Mouse (Mus musculus) liver, embryonic 15.5 days (tissue): ENCODE measurements around the gene Ssx2ip. TPM values are rescaled to one million over a fixed set of nuclear protein-coding genes. Genes with fewer than 3 reads are reported as not detected.

ENCODE experiments used
- ATAC-seq: fragments of 200-750 bp; cut with Nextera tagmentation; 2 replicates; pipeline ENCODE4 v1.8.0; 2017; ENCODE audit warnings: moderate number of reproducible peaks, mild to moderate bottlenecking, moderate library complexity; ENCODE audit not compliant: insufficient read depth
- H3K27ac ChIP-seq: fragments of 300-500 bp; sonication (generic); replicated peaks from 2 replicates; pipeline ENCODE4 v1.5.1; 2015; ENCODE audit warnings: mild to moderate bottlenecking, inconsistent platforms
- H3K27me3 ChIP-seq: fragments of 300-500 bp; sonication (generic); 2 replicates; pipeline ENCODE4 v1.6.1; 2015; ENCODE audit warnings: mild to moderate bottlenecking, inconsistent platforms
- H3K36me3 ChIP-seq: fragments of 300-500 bp; sonication (generic); replicated peaks from 2 replicates; pipeline ENCODE4 v1.6.1; 2015; ENCODE audit warnings: moderate library complexity, mild to moderate bottlenecking, inconsistent platforms
- H3K4me1 ChIP-seq: fragments of 300-500 bp; sonication (generic); replicated peaks from 2 replicates; pipeline ENCODE4 v1.6.1; 2015; ENCODE audit warnings: inconsistent platforms
- H3K4me2 ChIP-seq: fragments of 300-500 bp; sonication (generic); 2 replicates; pipeline ENCODE4 v1.6.1; 2015; ENCODE audit warnings: moderate library complexity, mild to moderate bottlenecking, inconsistent platforms
- H3K4me3 ChIP-seq: fragments of 300-500 bp; sonication (generic); replicated peaks from 2 replicates; pipeline ENCODE4 v1.5.1; 2015; ENCODE audit warnings: mild to moderate bottlenecking, inconsistent platforms
- H3K9ac ChIP-seq: fragments of 300-500 bp; sonication (generic); 2 replicates; pipeline ENCODE4 v1.6.1; 2015; ENCODE audit warnings: moderate library complexity, mild to moderate bottlenecking, inconsistent platforms
- H3K9me3 ChIP-seq: fragments of 300-500 bp; sonication (generic); replicated peaks from 2 replicates; pipeline ENCODE4 v1.6.1; 2016; ENCODE audit warnings: inconsistent platforms
- WGBS: fragments of 180-500 bp; shearing (Covaris S2); methylation state at CpG from one replicate; pipeline ENCODE4 v1.1.7; 2015; ENCODE audit warnings: mixed read lengths; ENCODE audit not compliant: insufficient replicate concordance; 5-methylcytosine and 5-hydroxymethylcytosine counted together
- polyA plus RNA-seq: library from polyadenylated mRNA; unstranded; fragments of >200 nt; fragmentation: Nextera tagmentation; extraction: Ambion mirVana; gene quantifications from 2 replicates; pipeline ENCODE4 v1.2.1, GENCODE M21; 2015

Gene Ssx2ip
- polyA plus RNA-seq, 1 experiment from 2014 or later: 81.7 TPM

- peaks cover 26% of the 10 kb centered on the region for H3K36me3 ChIP-seq
- H3K4me1 ChIP-seq: peaks cover 54% of the 10 kb centered on the region
- H3K9ac ChIP-seq: peak overlapping the region; percentile 99
- no peak for ATAC-seq
- H3K4me2 ChIP-seq: peak overlapping the region; percentile 94
- peak overlapping the region; percentile 98 for H3K4me3 ChIP-seq
- H3K27ac ChIP-seq: peak overlapping the region; percentile 93
- 39% methylated on average over 3 of the region's 3 CpGs for WGBS
- no peaks in the 10 kb centered on the region for H3K9me3 ChIP-seq
- H3K27me3 ChIP-seq: peaks cover 5% of the 10 kb centered on the region; the same call in 1 of the 2 replicates
These were observed 672 bp upstream of the Ssx2ip start for GRCm38 (mm10) chr3:146403770-146404169.

GRCm38 (mm10) chr3:146405213-146406006, 968 bp downstream of the Ssx2ip start:
- 14% methylated on average over 18 of the region's 18 CpGs for WGBS
- Histone ChIP-seq H3K36me3 (peaks cover 41% of the 10 kb centered on the region), H3K4me3 (peak overlapping the region; percentile 98), H3K4me2 (peak overlapping the region; percentile 94), H3K9me3 (no peaks in the 10 kb centered on the region), H3K27ac (peak overlapping the region; percentile 93), H3K9ac (peak overlapping the region; percentile 99), H3K27me3 (no peaks in the 10 kb centered on the region), H3K4me1 (peaks cover 67% of the 10 kb centered on the region)
- peak; percentile 73 for ATAC-seq

- H3K4me2 ChIP-seq: peak overlapping the region; percentile 94
- peak overlapping the region; percentile 93 for H3K27ac ChIP-seq
- H3K36me3 ChIP-seq: peaks cover 45% of the 10 kb centered on the region
- H3K27me3 ChIP-seq: no peaks in the 10 kb centered on the region
- peak overlapping the region; percentile 98 for H3K4me3 ChIP-seq
- peaks cover 73% of the 10 kb centered on the region for H3K4me1 ChIP-seq
- H3K9me3 ChIP-seq: no peaks in the 10 kb centered on the region
- WGBS: 42% methylated on average over 5 of the region's 5 CpGs
- no peak for ATAC-seq
- peak overlapping the region; percentile 99 for H3K9ac ChIP-seq
These were observed 1.5 kb downstream of the Ssx2ip start for GRCm38 (mm10) chr3:146406007-146406341.

- Histone ChIP-seq H3K36me3 (peaks cover 54% of the 10 kb centered on the region), H3K27me3 (no peaks in the 10 kb centered on the region), H3K9me3 (no peaks in the 10 kb centered on the region), H3K27ac (peak overlapping the region; percentile 93), H3K9ac (peak overlapping the region; percentile 99), H3K4me3 (peak overlapping the region; percentile 98), H3K4me1 (peaks cover 85% of the 10 kb centered on the region), H3K4me2 (peak overlapping the region; percentile 94)
- WGBS: 88% methylated on average over 16 of the region's 16 CpGs
- no peak for ATAC-seq
These were observed 2.8 kb downstream of the Ssx2ip start for GRCm38 (mm10) chr3:146407086-146407721.

- WGBS: 45% methylated on average over 7 of the region's 7 CpGs
- Histone ChIP-seq H3K36me3 (peaks cover 77% of the 10 kb centered on the region), H3K9ac (no peak overlapping the region), H3K27me3 (no peaks in the 10 kb centered on the region), H3K9me3 (no peaks in the 10 kb centered on the region), H3K4me2 (peak overlapping the region; percentile 94), H3K27ac (peak overlapping the region; percentile 75), H3K4me3 (0 out of 2 replicates have a peak overlapping the region, but pooled peaks have one; percentile 5), H3K4me1 (peaks cover 97% of the 10 kb centered on the region)
- peak; percentile 12 for ATAC-seq
These were observed 5.7 kb downstream of the Ssx2ip start for GRCm38 (mm10) chr3:146410114-146410513.

GRCm38 (mm10) chr3:146412008-146412407, 7.6 kb downstream of the Ssx2ip start:
- ATAC-seq: no peak
- H3K27me3 ChIP-seq: no peaks in the 10 kb centered on the region

GRCm38 (mm10) chr3:146412480-146412879, 8.0 kb downstream of the Ssx2ip start:
- no peak overlapping the region for H3K4me2 ChIP-seq
- H3K36me3 ChIP-seq: peaks cover 88% of the 10 kb centered on the region
- no peak overlapping the region for H3K4me3 ChIP-seq
- H3K9ac ChIP-seq: no peak overlapping the region
- H3K27me3 ChIP-seq: no peaks in the 10 kb centered on the region
- H3K9me3 ChIP-seq: no peaks in the 10 kb centered on the region
- WGBS: 90% methylated on average over 7 of the region's 7 CpGs
- no peak overlapping the region for H3K27ac ChIP-seq
- peaks cover 84% of the 10 kb centered on the region for H3K4me1 ChIP-seq
- no peak for ATAC-seq

More at GRCm38 (mm10) chr3:146412008-146412407, 7.6 kb downstream of the Ssx2ip start:
- no peak overlapping the region for H3K9ac ChIP-seq
- peaks cover 88% of the 10 kb centered on the region for H3K4me1 ChIP-seq
- no peak overlapping the region for H3K4me2 ChIP-seq
- WGBS: 68% methylated on average over 2 of the region's 2 CpGs
- peaks cover 88% of the 10 kb centered on the region for H3K36me3 ChIP-seq
- no peak overlapping the region for H3K27ac ChIP-seq
- H3K4me3 ChIP-seq: no peak overlapping the region
- H3K9me3 ChIP-seq: no peaks in the 10 kb centered on the region

GRCm38 (mm10) chr3:146413016-146413415, 8.6 kb downstream of the Ssx2ip start:
- Histone ChIP-seq H3K4me2 (no peak overlapping the region), H3K27ac (no peak overlapping the region), H3K9ac (no peak overlapping the region), H3K4me3 (no peak overlapping the region), H3K36me3 (peaks cover 88% of the 10 kb centered on the region), H3K9me3 (no peaks in the 10 kb centered on the region), H3K27me3 (no peaks in the 10 kb centered on the region), H3K4me1 (peaks cover 82% of the 10 kb centered on the region)
- 93% methylated on average over 13 of the region's 13 CpGs for WGBS
- no peak for ATAC-seq

GRCm38 (mm10) chr3:146413992-146414391, 9.6 kb downstream of the Ssx2ip start:
- Histone ChIP-seq H3K27me3 (no peaks in the 10 kb centered on the region), H3K9ac (no peak overlapping the region), H3K4me1 (peaks cover 72% of the 10 kb centered on the region), H3K9me3 (no peaks in the 10 kb centered on the region), H3K4me3 (no peak overlapping the region), H3K4me2 (no peak overlapping the region), H3K27ac (no peak overlapping the region), H3K36me3 (peaks cover 87% of the 10 kb centered on the region)
- 86% methylated on average over 4 of the region's 4 CpGs for WGBS
- ATAC-seq: no peak

GRCm38 (mm10) chr3:146414555-146414954, 10.1 kb downstream of the Ssx2ip start:
- Histone ChIP-seq H3K4me3 (no peak overlapping the region), H3K9me3 (no peaks in the 10 kb centered on the region), H3K27me3 (no peaks in the 10 kb centered on the region), H3K36me3 (peaks cover 87% of the 10 kb centered on the region), H3K4me1 (peaks cover 67% of the 10 kb centered on the region), H3K9ac (no peak overlapping the region), H3K4me2 (no peak overlapping the region), H3K27ac (no peak overlapping the region)
- 91% methylated on average over 12 of the region's 12 CpGs for WGBS
- no peak for ATAC-seq

- H3K4me3 ChIP-seq: no peak overlapping the region
- no peak overlapping the region for H3K27ac ChIP-seq
- no peaks in the 10 kb centered on the region for H3K9me3 ChIP-seq
- H3K36me3 ChIP-seq: peaks cover 99% of the 10 kb centered on the region
- WGBS: 91% methylated on average over 8 of the region's 8 CpGs
- no peaks in the 10 kb centered on the region for H3K27me3 ChIP-seq
- H3K4me2 ChIP-seq: no peak overlapping the region
- H3K4me1 ChIP-seq: peaks cover 41% of the 10 kb centered on the region
- no peak overlapping the region for H3K9ac ChIP-seq
- ATAC-seq: no peak
These were observed 13.4 kb downstream of the Ssx2ip start for GRCm38 (mm10) chr3:146417873-146418272.
